Mouse (Mus musculus) hindbrain, postnatal 0 days (tissue): ENCODE measurements around the gene Nkx3-2. TPM values are rescaled to one million over a fixed set of nuclear protein-coding genes. Genes with fewer than 3 reads are reported as not detected.

ENCODE experiments used
- ATAC-seq: fragments of 200-750 bp; cut with Nextera tagmentation; 2 replicates; pipeline ENCODE4 v1.8.0; 2017; ENCODE audit warnings: mild to moderate bottlenecking, moderate TSS enrichment, moderate library complexity
- DNase-seq: peaks from one replicate; pipeline ENCODE4 v3.0.0-alpha.2; 2015; ENCODE audit warnings: low spot score
- H3K27ac ChIP-seq: fragments of 300-500 bp; sonication (generic); 2 replicates; pipeline ENCODE4 v1.5.1; 2014; ENCODE audit warnings: mild to moderate bottlenecking
- H3K27me3 ChIP-seq: fragments of 300-500 bp; sonication (generic); 2 replicates; pipeline ENCODE4 v1.6.1; 2014; ENCODE audit warnings: low read length, mixed read lengths; ENCODE audit not compliant: insufficient read depth
- H3K36me3 ChIP-seq: fragments of 300-500 bp; sonication (generic); 2 replicates; pipeline ENCODE4 v1.6.1; 2014; ENCODE audit warnings: low read length, mixed read lengths; ENCODE audit not compliant: insufficient read depth
- H3K4me1 ChIP-seq: fragments of 300-500 bp; sonication (generic); 2 replicates; pipeline ENCODE4 v1.6.1; 2014; ENCODE audit warnings: antibody characterized with exemption, low read length, mixed read lengths; ENCODE audit not compliant: insufficient read depth
- H3K4me2 ChIP-seq: fragments of 300-500 bp; sonication (generic); 2 replicates; pipeline ENCODE4 v1.6.1; 2014; ENCODE audit warnings: low read depth, mild to moderate bottlenecking, low read length, moderate library complexity, mixed read lengths
- H3K4me3 ChIP-seq: fragments of 300-500 bp; sonication (generic); 2 replicates; pipeline ENCODE4 v1.5.1; 2014; ENCODE audit warnings: low read length
- H3K9ac ChIP-seq: fragments of 300-500 bp; sonication (generic); replicated peaks from 2 replicates; pipeline ENCODE4 v1.6.1; 2014; ENCODE audit warnings: mild to moderate bottlenecking, low read length, moderate library complexity, mixed read lengths
- H3K9me3 ChIP-seq: fragments of 300-500 bp; sonication (generic); 2 replicates; pipeline ENCODE4 v1.6.1; 2016; ENCODE audit warnings: low read length, mixed read lengths
- CTCF ChIP-seq: IDR thresholded peaks from 2 replicates; pipeline ENCODE4 v1.5.1; 2016; ENCODE audit warnings: antibody characterized with exemption, control low read depth, low read depth
- WGBS: fragments of 180-500 bp; shearing (Covaris S2); extraction: QIAGEN DNeasy Blood & Tissue Kit; methylation state at CpG from one replicate; pipeline ENCODE4 v1.1.7; 2014; 5-methylcytosine and 5-hydroxymethylcytosine counted together
- polyA plus RNA-seq: library from polyadenylated mRNA; unstranded; fragments of >200 nt; fragmentation: Nextera tagmentation; extraction: Ambion mirVana; gene quantifications from 2 replicates; pipeline ENCODE4 v1.2.1, GENCODE M21; 2015
- total RNA-seq: library from RNA; depleted of rRNA; stranded (reverse); fragments of >200 nt; gene quantifications from 2 replicates; pipeline ENCODE4 v1.2.3, GENCODE M21; 2014; rRNA removed

Nkx3-2 gene
- total and polyA plus RNA-seq, 2 experiments from 2014 or later: not detected

DNA sequence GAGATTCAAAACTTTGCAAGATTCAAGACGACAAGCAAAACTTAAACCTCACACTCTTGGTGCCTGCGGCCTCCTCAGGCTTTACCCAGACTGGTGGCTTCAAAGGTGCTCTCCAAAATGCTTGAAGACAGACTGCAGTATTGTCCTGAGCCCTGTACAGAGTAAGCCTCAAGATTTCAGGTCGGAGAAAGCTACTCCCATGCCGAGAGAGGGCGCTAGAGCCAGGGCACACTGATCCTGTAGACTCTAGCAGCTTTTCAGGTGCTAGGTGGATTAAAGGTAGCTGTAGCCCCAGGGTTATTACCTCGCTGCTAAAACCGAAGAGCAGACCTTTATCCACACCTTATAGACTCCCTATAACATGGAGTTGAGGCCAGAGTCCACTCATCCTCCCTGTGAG lies 20.1 kb downstream of the Nkx3-2 start:
- H3K9me3 ChIP-seq: no peaks in the 10 kb centered on the region
- ATAC-seq: no peak
- H3K9ac ChIP-seq: no peak overlapping the region
- no peak for DNase-seq
- peaks cover 52% of the 10 kb centered on the region for H3K27me3 ChIP-seq
- H3K4me3 ChIP-seq: no peak overlapping the region
- no peaks in the 10 kb centered on the region for H3K4me1 ChIP-seq
- H3K27ac ChIP-seq: no peak overlapping the region
- 12% methylated on average over 7 of the region's 7 CpGs for WGBS
- no peaks in the 10 kb centered on the region for H3K36me3 ChIP-seq
- H3K4me2 ChIP-seq: no peak overlapping the region
- TF ChIP-seq CTCF: 0 out of 2 replicates have a peak, but pooled peaks have one; percentile 6

DNA sequence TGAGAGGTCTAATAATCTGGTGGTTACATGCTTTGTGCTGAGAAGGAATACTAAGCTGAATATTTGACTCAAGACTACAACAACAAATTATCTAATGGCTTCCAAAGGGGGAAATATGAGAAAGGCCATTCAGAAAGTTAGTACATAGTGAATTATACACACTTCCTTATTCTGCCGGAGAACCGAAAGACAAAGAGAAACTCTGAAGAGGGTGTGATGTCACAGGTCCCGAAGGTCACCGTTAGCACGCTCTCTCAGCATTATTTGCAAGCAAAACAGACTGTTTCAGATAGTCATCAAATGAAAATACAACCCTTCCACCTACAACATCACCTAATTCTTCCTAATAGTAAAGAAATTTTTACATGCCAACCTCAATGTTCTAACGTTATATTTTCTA lies 25.5 kb downstream of the Nkx3-2 start:
- 71% methylated on average over 6 of the region's 6 CpGs for WGBS
- no peak overlapping the region for H3K4me3 ChIP-seq
- no peak overlapping the region for H3K27ac ChIP-seq
- DNase-seq: no peak
- peaks cover 2% of the 10 kb centered on the region; the same call in 1 of the 2 replicates for H3K27me3 ChIP-seq
- H3K4me2 ChIP-seq: no peak overlapping the region
- no peak overlapping the region for H3K9ac ChIP-seq
- ATAC-seq: no peak
- no peaks in the 10 kb centered on the region for H3K36me3 ChIP-seq
- H3K9me3 ChIP-seq: no peaks in the 10 kb centered on the region
- H3K4me1 ChIP-seq: no peaks in the 10 kb centered on the region
- TF ChIP-seq CTCF: no peak

DNA sequence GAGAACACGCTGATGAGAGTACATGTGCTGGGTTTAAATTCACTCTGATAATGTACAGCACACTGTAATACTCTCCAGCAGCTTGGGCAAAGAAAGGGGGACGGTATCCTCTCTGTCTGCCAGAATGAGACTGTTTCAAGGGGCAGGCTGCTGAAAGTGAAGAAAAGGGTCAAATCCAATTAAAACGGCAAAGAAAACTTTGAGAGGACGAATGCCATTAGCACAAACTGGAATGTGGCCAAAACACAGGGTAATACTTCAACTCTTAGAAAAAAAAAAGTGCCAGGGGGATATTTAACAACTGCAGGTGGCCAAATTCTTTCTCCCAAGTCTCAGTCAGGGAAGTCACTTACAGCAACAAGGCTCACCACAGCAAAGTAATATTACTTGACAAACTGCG lies 27.3 kb downstream of the Nkx3-2 start:
- H3K4me1 ChIP-seq: no peaks in the 10 kb centered on the region

GRCm38 (mm10) chr5:41727017-41727416 lies 37.3 kb downstream of the Nkx3-2 start:
- ATAC-seq (no peak), DNase-seq (no peak)
- TF ChIP-seq CTCF: no peak
- H3K4me1 ChIP-seq: no peaks in the 10 kb centered on the region
- no peaks in the 10 kb centered on the region for H3K36me3 ChIP-seq
- 85% methylated on average over 1 of the region's 1 CpGs for WGBS
- no peak overlapping the region for H3K27ac ChIP-seq
- H3K9me3 ChIP-seq: no peaks in the 10 kb centered on the region
- H3K27me3 ChIP-seq: no peaks in the 10 kb centered on the region
- H3K4me3 ChIP-seq: no peak overlapping the region
- no peak overlapping the region for H3K4me2 ChIP-seq
- H3K9ac ChIP-seq: no peak overlapping the region

More for the DNA sequence above, 27.3 kb downstream of the Nkx3-2 start:
- 55% methylated on average over 5 of the region's 5 CpGs for WGBS
- no peaks in the 10 kb centered on the region for H3K36me3 ChIP-seq
- H3K9ac ChIP-seq: no peak overlapping the region
- no peak for ATAC-seq
- no peak overlapping the region for H3K4me3 ChIP-seq
- no peaks in the 10 kb centered on the region for H3K27me3 ChIP-seq
- no peak overlapping the region for H3K4me2 ChIP-seq
- no peak overlapping the region for H3K27ac ChIP-seq
- no peak for TF ChIP-seq CTCF
- no peak for DNase-seq
- no peaks in the 10 kb centered on the region for H3K9me3 ChIP-seq

DNA sequence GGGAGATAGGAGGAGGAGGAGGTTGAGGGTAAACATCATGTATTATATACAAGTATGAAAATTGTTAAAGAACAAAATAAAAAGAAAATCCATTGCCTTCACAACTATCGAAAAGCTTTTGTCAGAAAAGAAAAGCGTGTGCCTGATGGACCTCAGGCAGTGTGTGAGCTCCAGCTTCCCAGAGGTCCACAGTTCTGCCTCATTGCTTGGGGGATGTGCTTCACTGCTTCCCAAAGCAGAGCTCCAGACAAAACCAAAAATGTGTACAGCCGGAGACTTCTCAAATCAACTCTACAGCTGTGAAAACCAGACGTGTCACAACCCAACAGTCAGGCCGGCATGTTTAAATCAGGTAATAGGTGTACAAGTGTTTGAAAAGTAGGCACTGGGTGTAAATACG lies 38.7 kb downstream of the Nkx3-2 start:
- no peak overlapping the region for H3K9ac ChIP-seq
- no peak for TF ChIP-seq CTCF
- no peaks in the 10 kb centered on the region for H3K9me3 ChIP-seq
- ATAC-seq (no peak), DNase-seq (no peak)
- WGBS: 60% methylated on average over 6 of the region's 6 CpGs
- H3K36me3 ChIP-seq: no peaks in the 10 kb centered on the region
- no peak overlapping the region for H3K27ac ChIP-seq
- H3K4me2 ChIP-seq: no peak overlapping the region
- no peak overlapping the region for H3K4me3 ChIP-seq
- no peaks in the 10 kb centered on the region for H3K4me1 ChIP-seq
- H3K27me3 ChIP-seq: no peaks in the 10 kb centered on the region

Other genes with a start within 250 kb of the Nkx3-2 start
- gene Rab28, start 56.3 kb downstream of the Nkx3-2 start, total RNA-seq: 39.2 and 45.5 TPM in 2 replicates
- 46.0 and 50.1 TPM in 2 replicates for gene Rab28, start 56.3 kb downstream of the Nkx3-2 start, polyA plus RNA-seq
- gene Bod1l, start 79.8 kb upstream of the Nkx3-2 start, total RNA-seq: 14.0 and 14.7 TPM in 2 replicates
- 29.4 and 29.5 TPM in 2 replicates for gene Bod1l, start 79.8 kb upstream of the Nkx3-2 start, polyA plus RNA-seq